Mouse (Mus musculus): Measurements from ENCODE around the gene Cmip. TPM values are rescaled to one million over a fixed set of nuclear protein-coding genes. Genes with fewer than 3 reads are reported as not detected.

Gene Cmip
- polyA plus RNA-seq, 1 experiment from 2014 or later: 9.4 TPM

GRCm38 (mm10) chr8:117339958-117340651 lies 83.2 kb downstream of the Cmip start:
- H3K9ac ChIP-seq: no peak overlapping the region
- H3K4me3 ChIP-seq: no peak overlapping the region
- peaks cover 51% of the 10 kb centered on the region for H3K4me1 ChIP-seq (replicated peaks)
- WGBS: 30% methylated on average over 12 of the region's 12 CpGs
- ATAC-seq (replicated peaks; ENCODE audit: insufficient number of reproducible peaks, insufficient read depth, low FRiP score, low read depth): no peak
- H3K36me3 ChIP-seq: no peaks in the 10 kb centered on the region
- H3K27me3 ChIP-seq: no peaks in the 10 kb centered on the region
- H3K9me3 ChIP-seq (replicated peaks): no peaks in the 10 kb centered on the region
- no peak overlapping the region for H3K4me2 ChIP-seq
- peak overlapping the region; percentile 29; the same call in 1 of the 2 replicates for H3K27ac ChIP-seq

- 87% methylated on average over 12 of the region's 12 CpGs for WGBS
- H3K4me3 ChIP-seq: no peak overlapping the region
- no peak overlapping the region for H3K9ac ChIP-seq
- H3K9me3 ChIP-seq (replicated peaks): no peaks in the 10 kb centered on the region
- no peak overlapping the region for H3K4me2 ChIP-seq
- no peaks in the 10 kb centered on the region for H3K36me3 ChIP-seq
- no peak overlapping the region for H3K27ac ChIP-seq
- H3K4me1 ChIP-seq (replicated peaks): peaks cover 44% of the 10 kb centered on the region
- H3K27me3 ChIP-seq: no peaks in the 10 kb centered on the region
- ATAC-seq (replicated peaks; ENCODE audit: insufficient number of reproducible peaks, insufficient read depth, low FRiP score, low read depth): no peak
Measured at GRCm38 (mm10) chr8:117340800-117341199, 83.9 kb downstream of the Cmip start.

- Histone ChIP-seq H3K4me1 (replicated peaks) (peaks cover 44% of the 10 kb centered on the region), H3K4me3 (no peak overlapping the region), H3K9me3 (replicated peaks) (no peaks in the 10 kb centered on the region), H3K27me3 (no peaks in the 10 kb centered on the region), H3K4me2 (no peak overlapping the region), H3K36me3 (no peaks in the 10 kb centered on the region), H3K27ac (no peak overlapping the region), H3K9ac (no peak overlapping the region)
- ATAC-seq (replicated peaks; ENCODE audit: insufficient number of reproducible peaks, insufficient read depth, low FRiP score, low read depth): no peak
- 59% methylated on average over 8 of the region's 8 CpGs for WGBS
Measured at GRCm38 (mm10) chr8:117342735-117343385, 86.0 kb downstream of the Cmip start.

- WGBS: 46% methylated on average over 10 of the region's 10 CpGs
- H3K4me2 ChIP-seq: no peak overlapping the region
Measured at GRCm38 (mm10) chr8:117343484-117343883, 86.6 kb downstream of the Cmip start.

GRCm38 (mm10) chr8:117344899-117345298 lies 88.0 kb downstream of the Cmip start:
- Histone ChIP-seq H3K4me3 (no peak overlapping the region), H3K36me3 (no peaks in the 10 kb centered on the region), H3K4me2 (no peak overlapping the region), H3K27me3 (no peaks in the 10 kb centered on the region), H3K9me3 (replicated peaks) (no peaks in the 10 kb centered on the region), H3K9ac (no peak overlapping the region), H3K4me1 (replicated peaks) (peaks cover 26% of the 10 kb centered on the region), H3K27ac (no peak overlapping the region)
- WGBS: 46% methylated on average over 11 of the region's 11 CpGs
- ATAC-seq (replicated peaks; ENCODE audit: insufficient number of reproducible peaks, insufficient read depth, low FRiP score, low read depth): no peak

More at GRCm38 (mm10) chr8:117343484-117343883, 86.6 kb downstream of the Cmip start:
- no peaks in the 10 kb centered on the region for H3K27me3 ChIP-seq
- H3K36me3 ChIP-seq: no peaks in the 10 kb centered on the region
- no peak for ATAC-seq (replicated peaks; ENCODE audit: insufficient number of reproducible peaks, insufficient read depth, low FRiP score, low read depth)
- no peak overlapping the region for H3K9ac ChIP-seq
- H3K4me3 ChIP-seq: no peak overlapping the region
- H3K27ac ChIP-seq: no peak overlapping the region
- peaks cover 41% of the 10 kb centered on the region for H3K4me1 ChIP-seq (replicated peaks)
- H3K9me3 ChIP-seq (replicated peaks): no peaks in the 10 kb centered on the region

- H3K36me3 ChIP-seq: no peaks in the 10 kb centered on the region
- no peak overlapping the region for H3K27ac ChIP-seq
- no peak overlapping the region for H3K9ac ChIP-seq
- 86% methylated on average over 11 of the region's 11 CpGs for WGBS
- H3K4me3 ChIP-seq: no peak overlapping the region
- peaks cover 24% of the 10 kb centered on the region for H3K4me1 ChIP-seq (replicated peaks)
- H3K4me2 ChIP-seq: no peak overlapping the region
- no peaks in the 10 kb centered on the region for H3K9me3 ChIP-seq (replicated peaks)
- no peak for ATAC-seq (replicated peaks; ENCODE audit: insufficient number of reproducible peaks, insufficient read depth, low FRiP score, low read depth)
- H3K27me3 ChIP-seq: no peaks in the 10 kb centered on the region
Measured at GRCm38 (mm10) chr8:117345376-117345775, 88.5 kb downstream of the Cmip start.

GRCm38 (mm10) chr8:117347556-117347955 lies 90.7 kb downstream of the Cmip start:
- no peak overlapping the region for H3K4me2 ChIP-seq
- no peak overlapping the region for H3K9ac ChIP-seq
- no peak for ATAC-seq (replicated peaks; ENCODE audit: insufficient number of reproducible peaks, insufficient read depth, low FRiP score, low read depth)
- H3K36me3 ChIP-seq: no peaks in the 10 kb centered on the region
- no peaks in the 10 kb centered on the region for H3K9me3 ChIP-seq (replicated peaks)
- H3K27me3 ChIP-seq: no peaks in the 10 kb centered on the region
- H3K27ac ChIP-seq: no peak overlapping the region
- H3K4me1 ChIP-seq (replicated peaks): peaks cover 20% of the 10 kb centered on the region
- WGBS: 80% methylated on average over 4 of the region's 4 CpGs
- H3K4me3 ChIP-seq: no peak overlapping the region

- H3K4me2 ChIP-seq: no peak overlapping the region
- WGBS: 67% methylated on average over 11 of the region's 11 CpGs
- no peaks in the 10 kb centered on the region for H3K9me3 ChIP-seq (replicated peaks)
- no peak overlapping the region for H3K27ac ChIP-seq
- H3K36me3 ChIP-seq: no peaks in the 10 kb centered on the region
- no peak for ATAC-seq (replicated peaks; ENCODE audit: insufficient number of reproducible peaks, insufficient read depth, low FRiP score, low read depth)
- no peaks in the 10 kb centered on the region for H3K27me3 ChIP-seq
- no peak overlapping the region for H3K9ac ChIP-seq
- peaks cover 11% of the 10 kb centered on the region for H3K4me1 ChIP-seq (replicated peaks)
- no peak overlapping the region for H3K4me3 ChIP-seq
Measured at GRCm38 (mm10) chr8:117348718-117349394, 92.0 kb downstream of the Cmip start.

GRCm38 (mm10) chr8:117349541-117349940 lies 92.7 kb downstream of the Cmip start:
- Histone ChIP-seq H3K4me3 (no peak overlapping the region), H3K36me3 (no peaks in the 10 kb centered on the region), H3K27me3 (no peaks in the 10 kb centered on the region), H3K4me2 (no peak overlapping the region), H3K27ac (no peak overlapping the region), H3K9ac (no peak overlapping the region), H3K4me1 (replicated peaks) (peaks cover 6% of the 10 kb centered on the region), H3K9me3 (replicated peaks) (no peaks in the 10 kb centered on the region)
- 85% methylated on average over 4 of the region's 4 CpGs for WGBS
- ATAC-seq (replicated peaks; ENCODE audit: insufficient number of reproducible peaks, insufficient read depth, low FRiP score, low read depth): no peak

- no peak overlapping the region for H3K9ac ChIP-seq
- no peaks in the 10 kb centered on the region for H3K9me3 ChIP-seq (replicated peaks)
- H3K4me1 ChIP-seq (replicated peaks): peaks cover 5% of the 10 kb centered on the region; the same call in 1 of the 2 replicates
- no peaks in the 10 kb centered on the region for H3K27me3 ChIP-seq
- 64% methylated on average over 4 of the region's 4 CpGs for WGBS
- no peaks in the 10 kb centered on the region for H3K36me3 ChIP-seq
- H3K4me3 ChIP-seq: no peak overlapping the region
- no peak for ATAC-seq (replicated peaks; ENCODE audit: insufficient number of reproducible peaks, insufficient read depth, low FRiP score, low read depth)
- no peak overlapping the region for H3K4me2 ChIP-seq
- no peak overlapping the region for H3K27ac ChIP-seq
Measured at GRCm38 (mm10) chr8:117352098-117352497, 95.2 kb downstream of the Cmip start.

- WGBS: 81% methylated on average over 12 of the region's 12 CpGs
- Histone ChIP-seq H3K36me3 (no peaks in the 10 kb centered on the region), H3K27ac (no peak overlapping the region), H3K4me1 (replicated peaks) (peaks cover 13% of the 10 kb centered on the region; the same call in 1 of the 2 replicates), H3K9me3 (replicated peaks) (no peaks in the 10 kb centered on the region), H3K4me3 (no peak overlapping the region), H3K4me2 (no peak overlapping the region), H3K9ac (no peak overlapping the region), H3K27me3 (no peaks in the 10 kb centered on the region)
- no peak for ATAC-seq (replicated peaks; ENCODE audit: insufficient number of reproducible peaks, insufficient read depth, low FRiP score, low read depth)
Measured at GRCm38 (mm10) chr8:117355111-117355831, 98.4 kb downstream of the Cmip start.

Data from heart, embryonic 15.5 days (tissue).